Mouse (Mus musculus) right cerebral cortex, postnatal 36 days (tissue): ENCODE results near the gene Pnma5.

Experiments used
- DNase-seq, 2 experiments: peaks; one replicate each; pipeline ENCODE4 v3.0.0; 2022; ENCODE audit warnings: low spot score in 2 of 2, mixed read lengths in 1 of 2

Pnma5 gene

DNA sequence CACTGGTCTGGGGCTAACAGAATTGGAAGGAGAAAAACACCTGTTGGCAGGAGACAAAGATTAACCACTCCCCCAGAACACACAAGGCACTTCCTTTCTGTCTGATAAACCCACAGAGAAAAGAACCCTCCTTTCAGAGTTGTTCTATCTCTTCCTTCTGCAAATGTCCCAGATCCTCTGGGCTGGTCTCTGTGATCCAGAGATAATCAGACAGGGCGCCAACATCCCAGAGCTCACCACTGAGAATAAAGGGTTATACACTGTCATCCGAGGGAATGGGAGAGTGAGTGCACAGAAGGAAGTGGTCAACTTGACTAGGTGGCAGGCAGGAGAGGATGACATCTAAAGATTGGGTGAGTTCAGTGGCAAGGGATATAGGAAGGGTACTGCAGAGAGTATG, 51.3 kb downstream of the Pnma5 start:
- DNase-seq, result no peak
